Mouse (Mus musculus): ENCODE results near the gene Camk2b.

The Camk2b gene

DNA sequence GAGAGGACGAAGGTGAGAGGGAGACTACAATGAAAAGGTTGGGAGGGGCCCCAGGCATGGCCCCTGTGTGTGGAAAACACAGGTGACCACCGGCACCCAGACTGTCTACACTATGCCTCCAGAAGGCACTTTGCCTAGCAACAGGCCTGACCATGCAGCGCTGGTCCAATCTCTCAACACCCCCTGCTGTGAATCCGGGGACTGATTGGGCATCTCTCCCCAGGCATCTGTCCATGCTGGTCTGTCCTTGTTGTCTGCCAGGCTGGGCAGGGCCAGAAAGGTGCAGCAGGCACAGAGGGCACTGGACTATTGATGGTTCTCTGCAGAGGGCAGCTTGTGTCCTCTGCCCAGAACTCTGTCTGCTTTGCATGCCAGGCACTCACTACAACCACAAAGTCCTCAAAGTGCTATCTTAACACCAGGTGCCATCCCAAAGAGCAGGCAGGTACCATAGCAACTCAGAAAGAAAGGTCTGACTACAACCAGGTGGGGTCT, 16.0 kb downstream of the Camk2b start:
- no peak for DNase-seq (ENCODE audit: low spot score)

- no peak for DNase-seq (ENCODE audit: low spot score)
These were observed 18.0 kb downstream of the Camk2b start for GRCm38 (mm10) chr11:6048208-6048607.

- DNase-seq (ENCODE audit: low spot score) = no peak
These were observed 27.2 kb downstream of the Camk2b start for GRCm38 (mm10) chr11:6038929-6039328.

DNA sequence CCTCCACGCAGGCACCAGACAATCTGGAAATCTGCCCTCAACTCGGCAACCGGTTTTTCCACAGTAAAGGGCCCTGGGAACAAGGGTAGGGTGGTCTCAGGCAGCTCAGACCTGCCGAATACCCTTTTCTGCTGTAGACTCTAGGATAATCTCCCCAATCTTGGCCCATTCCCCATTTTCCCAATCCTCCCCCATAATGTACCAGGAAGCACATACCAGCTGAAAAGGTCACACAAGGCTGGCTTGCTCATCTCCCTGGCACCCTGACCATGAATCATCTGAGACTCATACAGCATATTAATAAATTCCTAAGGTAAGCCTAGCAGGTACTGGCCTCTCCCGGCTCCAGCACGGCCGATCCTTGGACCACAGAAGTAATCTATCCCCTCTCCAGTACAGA, 28.5 kb downstream of the Camk2b start:
- DNase-seq (ENCODE audit: low spot score) = no peak

- DNase-seq (ENCODE audit: low spot score) = no peak
These were observed 29.0 kb downstream of the Camk2b start for GRCm38 (mm10) chr11:6037198-6037597.

GRCm38 (mm10) chr11:6036477-6036876, 29.7 kb downstream of the Camk2b start:
- DNase-seq (ENCODE audit: low spot score) = no peak

GRCm38 (mm10) chr11:6035521-6035920, 30.6 kb downstream of the Camk2b start:
- DNase-seq (ENCODE audit: low spot score) = no peak

DNA sequence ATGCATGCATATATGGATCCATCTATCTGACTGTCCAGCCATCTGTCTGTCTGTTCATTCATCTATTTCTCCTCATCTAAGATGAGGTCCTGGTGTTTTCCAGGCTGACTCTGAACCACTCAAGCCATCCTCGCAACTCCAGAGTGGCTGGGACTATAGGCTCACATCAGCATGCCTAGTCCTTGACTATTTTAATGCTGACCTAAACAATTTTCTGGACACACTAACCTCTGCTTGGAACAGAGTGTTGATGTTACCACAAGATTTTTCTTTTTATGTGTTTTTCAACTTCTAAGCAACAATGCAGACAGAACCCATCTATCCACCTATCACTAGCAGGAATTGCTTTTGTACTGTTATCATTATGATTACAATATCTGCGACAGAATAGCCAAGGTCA, 31.4 kb downstream of the Camk2b start:
- DNase-seq (ENCODE audit: low spot score) = no peak

DNA sequence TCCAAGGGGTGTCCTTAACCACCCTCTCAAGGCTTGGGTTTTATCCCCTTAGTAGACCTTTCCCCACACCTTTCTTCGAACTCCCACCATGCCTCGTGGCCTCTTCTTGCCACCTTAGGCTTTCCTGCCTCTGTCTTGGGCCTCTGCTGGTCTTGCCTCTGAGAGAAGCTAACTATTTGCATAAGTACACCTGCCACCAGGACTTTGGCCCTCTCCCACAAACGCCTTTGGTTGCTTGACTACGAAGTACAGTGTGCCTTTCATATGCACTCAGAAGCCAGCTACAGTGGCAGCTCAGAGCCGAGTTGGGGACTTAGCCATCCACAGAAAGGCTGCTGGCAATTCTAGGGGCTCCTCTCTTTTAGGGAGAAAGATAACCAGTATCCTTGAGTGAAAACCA, 32.4 kb downstream of the Camk2b start:
- no peak for DNase-seq (ENCODE audit: low spot score)

- peak; percentile 26 for DNase-seq (ENCODE audit: low spot score)
These were observed 33.0 kb downstream of the Camk2b start for GRCm38 (mm10) chr11:6033147-6033546.

DNA sequence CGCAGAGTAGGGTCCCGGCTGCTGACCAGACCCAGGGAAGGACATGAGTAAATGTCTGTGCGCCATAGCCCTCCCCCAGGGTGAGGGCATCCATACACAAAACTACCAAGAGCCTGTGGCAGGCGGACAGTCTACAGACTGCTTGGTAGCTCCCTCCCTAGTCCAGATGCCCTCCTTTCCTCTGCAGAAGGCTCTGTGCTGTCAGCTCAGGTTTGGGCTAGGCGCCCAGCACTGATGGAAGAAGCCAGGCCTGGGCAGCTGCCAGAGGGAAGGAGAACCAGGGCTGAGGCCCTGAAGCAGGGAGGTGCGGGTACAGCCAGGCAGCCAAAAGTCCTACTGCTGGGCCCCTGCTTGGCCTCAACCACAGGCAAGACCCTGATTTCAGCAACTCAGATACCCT, 35.5 kb downstream of the Camk2b start:
- DNase-seq (ENCODE audit: low spot score) = no peak

DNA sequence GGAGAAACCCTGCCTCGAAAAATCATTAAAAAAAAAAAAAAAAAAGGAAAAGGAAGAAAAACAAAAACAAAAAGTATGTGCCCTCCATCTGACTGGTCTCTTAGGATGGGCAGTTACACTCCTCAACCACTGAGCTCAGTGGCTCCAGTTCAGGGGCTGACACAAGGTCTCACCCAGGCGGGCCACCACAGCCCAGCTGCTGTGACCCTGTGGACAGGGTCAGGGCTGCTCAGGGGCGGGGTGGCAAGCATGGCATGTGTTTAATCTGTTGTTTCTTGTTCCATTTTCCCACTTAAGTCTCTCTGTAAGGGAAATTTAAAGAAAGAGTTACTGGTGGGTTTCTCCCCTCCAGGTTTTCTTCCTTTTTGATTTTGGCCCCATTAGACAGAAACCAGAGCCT, 36.4 kb downstream of the Camk2b start:
- no peak for DNase-seq (ENCODE audit: low spot score)

GRCm38 (mm10) chr11:6028911-6029310, 37.3 kb downstream of the Camk2b start:
- DNase-seq (ENCODE audit: low spot score) = no peak

DNA sequence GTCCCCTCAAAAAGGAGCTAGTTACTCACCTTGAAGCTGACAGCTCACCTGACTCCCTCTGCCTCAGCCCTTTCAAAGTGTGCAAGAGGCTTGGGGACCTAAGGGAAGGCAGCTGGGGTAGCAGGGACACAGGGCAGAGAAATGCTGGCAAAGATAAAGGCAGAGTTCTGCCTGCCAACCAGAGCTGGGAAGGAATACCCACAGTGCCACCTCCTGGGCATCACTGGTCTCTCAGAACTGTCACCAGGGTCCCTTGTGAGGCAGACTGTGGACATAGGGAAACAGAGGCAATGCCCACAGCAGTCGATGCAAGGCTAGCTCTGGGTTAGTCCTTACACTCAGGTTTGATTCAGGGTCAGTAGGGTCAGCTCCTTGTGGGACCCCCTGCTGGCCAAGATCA, 39.8 kb downstream of the Camk2b start:
- DNase-seq (ENCODE audit: low spot score) = peak; percentile 59

- no peak for DNase-seq (ENCODE audit: low spot score)
These were observed 41.1 kb downstream of the Camk2b start for GRCm38 (mm10) chr11:6024923-6025652.

- DNase-seq (ENCODE audit: low spot score) = no peak
These were observed 45.0 kb downstream of the Camk2b start for GRCm38 (mm10) chr11:6020897-6021839.

DNA sequence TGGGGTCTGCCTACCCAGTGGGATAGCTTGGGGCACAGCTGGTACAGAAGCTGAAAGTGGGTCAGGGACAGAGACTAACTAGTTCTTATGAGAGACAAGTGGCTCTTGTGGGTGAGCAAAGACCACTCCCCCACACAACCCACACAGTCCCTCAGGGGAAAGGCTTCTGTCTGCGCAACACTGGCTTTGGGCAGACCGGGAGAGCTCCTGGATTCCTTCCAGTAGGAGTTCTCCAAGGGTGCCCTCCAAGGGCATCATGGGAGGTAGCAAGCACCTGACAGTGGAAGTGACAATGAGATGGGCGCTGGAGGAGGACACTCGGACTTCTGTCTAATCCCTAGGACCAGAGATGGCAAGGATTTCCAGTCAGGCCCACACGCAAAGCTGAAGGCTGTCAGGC, 45.8 kb downstream of the Camk2b start:
- DNase-seq (ENCODE audit: low spot score) = no peak

GRCm38 (mm10) chr11:6018218-6019010, 47.7 kb downstream of the Camk2b start:
- DNase-seq (ENCODE audit: low spot score) = no peak

DNA sequence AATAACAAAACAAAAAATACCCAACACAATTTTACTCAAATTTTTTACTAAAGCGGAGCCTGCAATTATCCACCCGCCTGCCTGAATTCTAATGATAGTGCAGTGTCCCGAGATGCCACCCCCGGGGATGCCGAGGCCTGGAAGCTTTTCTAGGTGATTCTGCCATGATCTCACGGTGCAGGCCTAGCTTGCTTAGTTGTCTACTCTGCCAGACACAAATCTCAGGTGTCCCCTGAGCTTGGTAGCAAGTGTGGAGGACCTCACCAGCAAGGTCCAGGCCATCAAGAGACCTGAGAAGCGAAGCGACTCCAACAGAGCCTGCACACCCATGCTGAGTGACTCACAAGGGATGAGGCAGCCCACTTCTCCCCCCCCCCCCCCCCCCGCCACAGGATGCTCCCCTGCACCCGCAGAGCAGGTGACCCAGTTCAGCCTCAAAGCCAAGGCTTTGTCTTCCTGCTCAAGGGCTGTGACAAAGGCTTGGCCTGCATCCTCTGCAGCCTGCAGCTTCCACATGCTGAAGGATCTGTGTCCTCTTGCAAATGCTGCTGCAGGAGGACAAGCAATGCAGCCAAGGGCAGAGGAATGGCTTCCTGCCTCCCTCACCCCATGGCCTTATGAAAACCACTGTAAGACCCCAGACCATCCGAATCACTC, 48.5 kb downstream of the Camk2b start:
- DNase-seq (ENCODE audit: low spot score) = no peak

DNA sequence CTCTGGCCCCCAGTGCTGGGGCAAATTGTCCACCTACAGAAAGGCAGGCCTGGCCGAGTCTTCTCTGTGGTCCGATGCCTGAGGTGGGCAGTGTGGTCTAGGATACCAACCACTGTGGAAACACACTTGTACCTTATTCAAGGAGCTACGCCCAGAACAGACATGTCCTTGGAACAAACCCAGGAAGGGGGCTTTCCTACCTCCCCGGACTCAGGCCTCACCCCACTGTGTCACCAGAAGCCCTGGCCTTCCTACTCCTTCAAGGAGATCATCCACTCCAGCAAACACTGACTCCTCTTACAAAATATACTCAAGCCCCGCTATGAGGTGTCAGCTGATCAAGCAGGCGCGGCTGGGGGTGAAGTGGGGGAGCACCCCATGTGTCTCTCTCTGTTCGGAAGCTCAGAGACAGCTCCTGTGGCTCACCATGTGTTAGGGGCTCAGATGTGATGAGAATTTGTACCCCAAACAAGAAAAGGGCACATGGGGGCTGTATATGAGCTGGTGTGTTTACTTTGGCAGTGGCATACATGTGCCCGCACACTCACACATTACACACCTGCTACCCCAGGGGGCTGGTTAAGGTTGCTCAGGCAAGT, 49.3 kb downstream of the Camk2b start:
- DNase-seq (ENCODE audit: low spot score) = no peak

DNA sequence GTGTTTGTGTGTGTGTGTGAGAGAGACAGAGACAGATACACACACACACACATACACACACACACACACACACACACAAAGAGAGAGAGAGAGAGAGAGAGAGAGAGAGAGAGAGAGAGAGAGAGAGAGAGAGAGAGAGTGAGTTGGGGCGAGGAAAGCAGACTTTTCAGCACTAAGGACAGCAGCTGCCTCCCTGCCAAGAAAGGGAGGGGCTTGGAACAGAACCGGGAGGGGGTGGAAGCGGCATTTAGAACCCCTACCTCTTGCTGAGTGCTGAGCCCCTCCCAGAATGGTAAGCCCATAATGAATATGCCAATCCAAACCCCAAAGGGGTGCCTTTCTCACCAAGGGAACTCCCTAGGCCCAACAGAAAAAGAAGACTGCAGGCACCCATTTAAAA, 49.8 kb downstream of the Camk2b start:
- DNase-seq (ENCODE audit: low spot score) = peak; percentile 49

Data from retina, embryonic 14.5 days (tissue).